In genomic region chr2:24935057-24935796, GRCm38 (mm10) we compare ENCODE assay signal across 8 mouse cellular contexts. TPM values are rescaled to one million over a fixed set of nuclear protein-coding genes. Genes with fewer than 3 reads are reported as not detected.
DNase-seq lines count a peak whose midpoint lies in the region; ATAC-seq lines count a peak whose summit lies in the region.

Gene Arrdc1 (minus strand): TSS chr2:24935252.

- H3K9me3 ChIP-seq in intestine, embryonic 14.5 days (ENCODE audit: control insufficient read depth, low read length), result no peaks in the 10 kb centered on the region

- no peaks in the 10 kb centered on the region for H3K27me3 ChIP-seq in intestine, embryonic 14.5 days (replicated peaks; ENCODE audit: control insufficient read depth, insufficient read depth, low read length)

- peak within 1 kb of the TSS; percentile 62 for H3K27ac ChIP-seq in intestine, embryonic 14.5 days (ENCODE audit: low read depth)

- peak within 1 kb of the TSS; percentile 52 for H3K4me3 ChIP-seq in intestine, embryonic 14.5 days (ENCODE audit: low read depth, low read length)

- peak within 1 kb of the TSS; percentile 94 for H3K4me2 ChIP-seq in intestine, embryonic 14.5 days (ENCODE audit: low read length)

- DNase-seq in adrenal gland, adult 18-20 months (ENCODE audit: low spot score in 2 of 2), result peak; percentile 85 to 90
- peak; percentile 96 for DNase-seq in embryo, embryonic 11 days
- peak; percentile 88 for DNase-seq in gastrocnemius, postnatal 25 days
- DNase-seq in intestine, embryonic 14.5 days (ENCODE audit: low spot score), result peak; percentile 96
- DNase-seq in left cerebral cortex, postnatal 14 days (ENCODE audit: low spot score in 2 of 2), result peak; percentile 84 to 92
- peak; percentile 96 for DNase-seq in mesoderm, embryonic 11.5 days (ENCODE audit: low read depth, low spot score)
- peak; percentile 69 to 81 for DNase-seq in right cerebral cortex, postnatal 36 days (ENCODE audit: low spot score in 2 of 2)
- DNase-seq in yolk sac, embryonic 10.5 days (ENCODE audit: low spot score), result peak; percentile 98

- intact Hi-C loops in left cerebral cortex, postnatal 14 days (cut with DNase I), result no loop called here

- peak within 1 kb of the TSS; percentile 58 for H3K9ac ChIP-seq in intestine, embryonic 14.5 days (ENCODE audit: low read length)

- peak; percentile 95 for ATAC-seq in intestine, embryonic 14.5 days (replicated peaks; ENCODE audit: low FRiP score, low TSS enrichment, low read depth)

- H3K4me1 ChIP-seq in intestine, embryonic 14.5 days (replicated peaks; ENCODE audit: control insufficient read depth, insufficient read depth, low read length), result no peaks in the 10 kb centered on the region; the same call in 1 of the 2 replicates

- WGBS in intestine, embryonic 14.5 days, result under 1% methylated on average over 49 of the region's 49 CpGs

- H3K36me3 ChIP-seq in intestine, embryonic 14.5 days (ENCODE audit: control insufficient read depth, insufficient read depth, low read length), result no peaks in the 10 kb centered on the region

RNA-seq across cellular contexts. Expression of gene Arrdc1, which starts in this region (rescaled TPM):
- total RNA-seq in adrenal gland, adult 18-20 months (2021), result 1 to 10 TPM; 9.2 to 9.9 TPM
- total RNA-seq in gastrocnemius, postnatal 25 days (2021), result 1 to 10 TPM; 2.4 to 2.5 TPM
- 66.2 and 72.8 TPM in 2 replicates for polyA plus RNA-seq in intestine, embryonic 14.5 days (2014; fragmentation: Nextera tagmentation; extraction: Ambion mirVana)
- 10 to 100 TPM; 15.2 to 19.0 TPM for total RNA-seq in left cerebral cortex, postnatal 14 days (2021)

Comparison
In these comparisons a context has a peak if more than half of its experiments do, and no peak if none do; other contexts are left out.
1. Peak in every context shown above with its lines: DNase-seq, ATAC-seq, H3K4me3 ChIP-seq and H3K27ac ChIP-seq.